Mouse (Mus musculus) embryonic fibroblast, embryonic 13.5 days (primary cell): ENCODE measurements around the gene Acbd4.

Source experiments
- CTCF ChIP-seq: IDR thresholded peaks from 2 replicates; pipeline ENCODE4 v1.5.1; 2011; ENCODE audit warnings: mild to moderate bottlenecking, control low read depth, low read length, moderate library complexity, borderline replicate concordance; ENCODE audit not compliant: insufficient read depth
- POLR2A ChIP-seq: IDR thresholded peaks from 2 replicates; pipeline ENCODE4 v1.6.1; 2011; ENCODE audit warnings: low read depth, mild to moderate bottlenecking, control low read depth, low read length, moderate library complexity

GRCm38 (mm10) chr11:103053191-103054076 lies 48.0 kb upstream of the Acbd4 start:
- TF ChIP-seq CTCF = no peak
- TF ChIP-seq POLR2A = no peak
